Mouse (Mus musculus): Measurements from ENCODE around the gene Slc7a14. TPM values are rescaled to one million over a fixed set of nuclear protein-coding genes. Genes with fewer than 3 reads are reported as not detected.

The Slc7a14 gene
- polyA plus RNA-seq (2015; fragmentation: Nextera tagmentation; extraction: Ambion mirVana) = 0.90 and 0.97 TPM in 2 replicates

- no peak within 1 kb of the TSS for H3K9ac ChIP-seq (ENCODE audit: low read length)
- H3K4me3 ChIP-seq (replicated peaks; ENCODE audit: low read length) = peak within 1 kb of the TSS; percentile 10
- H3K36me3 ChIP-seq (ENCODE audit: control insufficient read depth, insufficient read depth, low read length) = no peaks in the 10 kb centered on the region
- ATAC-seq (ENCODE audit: insufficient read depth, low FRiP score) = no peak; the same call in 1 of the 2 replicates
- 1% methylated on average over 33 of the region's 38 CpGs for WGBS
- no peaks in the 10 kb centered on the region for H3K9me3 ChIP-seq (replicated peaks; ENCODE audit: control insufficient read depth, low read length)
- H3K4me2 ChIP-seq (ENCODE audit: low read depth, low read length) = no peak within 1 kb of the TSS
- H3K4me1 ChIP-seq (ENCODE audit: control insufficient read depth, insufficient read depth, low read length) = no peaks in the 10 kb centered on the region
- peaks cover 21% of the 10 kb centered on the region for H3K27me3 ChIP-seq (ENCODE audit: control insufficient read depth, insufficient read depth, low read length)
- no peak within 1 kb of the TSS for H3K27ac ChIP-seq (ENCODE audit: low read length)
Measured at GRCm38 (mm10) chr3:31309934-31310787, at the start of gene Slc7a14. TSS of gene Slc7a14 (minus strand) at chr3:31310378.

GRCm38 (mm10) chr3:31346540-31346939 is 36.4 kb upstream of the Slc7a14 start:
- 78% methylated on average over 4 of the region's 4 CpGs for WGBS
- Histone ChIP-seq H3K27ac (ENCODE audit: low read length) (no peak overlapping the region), H3K9ac (ENCODE audit: low read length) (no peak overlapping the region), H3K27me3 (ENCODE audit: control insufficient read depth, insufficient read depth, low read length) (no peaks in the 10 kb centered on the region), H3K9me3 (replicated peaks; ENCODE audit: control insufficient read depth, low read length) (no peaks in the 10 kb centered on the region), H3K36me3 (ENCODE audit: control insufficient read depth, insufficient read depth, low read length) (no peaks in the 10 kb centered on the region), H3K4me1 (ENCODE audit: control insufficient read depth, insufficient read depth, low read length) (no peaks in the 10 kb centered on the region), H3K4me2 (ENCODE audit: low read depth, low read length) (no peak overlapping the region), H3K4me3 (replicated peaks; ENCODE audit: low read length) (no peak overlapping the region)
- no peak for ATAC-seq (ENCODE audit: insufficient read depth, low FRiP score)

DNA sequence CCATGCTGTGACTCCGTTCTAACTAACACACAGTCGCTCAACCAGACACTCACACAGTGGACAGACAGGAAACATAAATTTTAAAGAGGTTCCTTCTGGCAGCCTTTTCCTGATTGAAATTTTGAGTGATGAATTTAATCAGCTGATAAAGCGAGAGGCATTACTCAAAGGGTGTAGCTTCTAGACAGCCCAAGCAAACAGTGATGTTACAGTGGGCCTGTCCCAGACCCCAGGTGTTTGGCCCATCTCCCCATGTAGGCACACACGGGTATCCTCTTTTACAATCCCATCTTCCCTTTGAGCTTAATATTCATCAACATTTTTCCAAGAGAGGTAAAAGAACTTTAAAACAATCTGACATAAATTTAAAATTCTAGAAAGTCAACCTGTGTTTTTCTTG is 35.6 kb upstream of the Slc7a14 start:
- WGBS = 48% methylated on average over 4 of the region's 4 CpGs
- no peaks in the 10 kb centered on the region for H3K27me3 ChIP-seq (ENCODE audit: control insufficient read depth, insufficient read depth, low read length)
- no peak overlapping the region for H3K27ac ChIP-seq (ENCODE audit: low read length)
- H3K9me3 ChIP-seq (replicated peaks; ENCODE audit: control insufficient read depth, low read length) = no peaks in the 10 kb centered on the region
- no peak for ATAC-seq (ENCODE audit: insufficient read depth, low FRiP score)
- H3K4me3 ChIP-seq (replicated peaks; ENCODE audit: low read length) = no peak overlapping the region
- H3K9ac ChIP-seq (ENCODE audit: low read length) = no peak overlapping the region
- H3K4me1 ChIP-seq (ENCODE audit: control insufficient read depth, insufficient read depth, low read length) = no peaks in the 10 kb centered on the region
- H3K4me2 ChIP-seq (ENCODE audit: low read depth, low read length) = no peak overlapping the region
- H3K36me3 ChIP-seq (ENCODE audit: control insufficient read depth, insufficient read depth, low read length) = no peaks in the 10 kb centered on the region

- WGBS = 58% methylated on average over 3 of the region's 3 CpGs
- H3K9me3 ChIP-seq (replicated peaks; ENCODE audit: control insufficient read depth, low read length) = no peaks in the 10 kb centered on the region
- H3K4me3 ChIP-seq (replicated peaks; ENCODE audit: low read length) = no peak overlapping the region
- H3K9ac ChIP-seq (ENCODE audit: low read length) = no peak overlapping the region
- H3K27ac ChIP-seq (ENCODE audit: low read length) = no peak overlapping the region
- H3K27me3 ChIP-seq (ENCODE audit: control insufficient read depth, insufficient read depth, low read length) = no peaks in the 10 kb centered on the region
- no peak for ATAC-seq (ENCODE audit: insufficient read depth, low FRiP score)
- no peaks in the 10 kb centered on the region for H3K36me3 ChIP-seq (ENCODE audit: control insufficient read depth, insufficient read depth, low read length)
- H3K4me2 ChIP-seq (ENCODE audit: low read depth, low read length) = no peak overlapping the region
- no peaks in the 10 kb centered on the region for H3K4me1 ChIP-seq (ENCODE audit: control insufficient read depth, insufficient read depth, low read length)
Measured at GRCm38 (mm10) chr3:31339236-31339635, 29.1 kb upstream of the Slc7a14 start.

DNA sequence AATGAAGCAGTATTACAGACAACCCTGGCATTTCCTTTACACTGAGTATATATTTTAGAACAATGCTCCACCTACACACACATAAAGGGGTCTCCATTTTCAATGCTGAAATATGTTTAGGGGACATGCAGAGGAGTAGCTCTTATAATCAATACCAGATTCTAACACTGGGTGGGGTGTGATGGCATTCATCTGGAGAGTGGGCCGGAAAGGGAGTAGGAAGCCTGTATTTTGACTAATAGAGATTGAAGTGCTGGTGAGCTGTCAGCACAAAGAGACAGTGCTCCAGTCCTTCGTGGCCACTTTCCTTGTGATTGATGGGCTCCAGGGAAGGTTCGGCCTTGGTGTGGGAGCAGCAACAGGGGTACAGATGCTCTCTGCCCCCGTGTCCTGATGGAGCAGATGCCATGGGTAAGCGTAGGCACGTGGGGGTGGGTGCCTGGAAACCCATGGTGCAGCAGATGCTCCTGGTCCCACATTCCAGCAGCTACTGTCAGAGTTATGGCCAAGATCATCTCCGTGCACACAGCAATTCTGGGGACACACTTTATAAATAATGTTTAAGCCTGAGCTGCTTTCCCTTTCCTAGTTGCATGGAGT is 18.2 kb upstream of the Slc7a14 start:
- no peak overlapping the region for H3K9ac ChIP-seq (ENCODE audit: low read length)

GRCm38 (mm10) chr3:31327791-31328190 is 17.6 kb upstream of the Slc7a14 start:
- no peak overlapping the region for H3K4me3 ChIP-seq (replicated peaks; ENCODE audit: low read length)
- WGBS = 91% methylated on average over 5 of the region's 5 CpGs

More for the DNA sequence above, 18.2 kb upstream of the Slc7a14 start:
- no peaks in the 10 kb centered on the region for H3K27me3 ChIP-seq (ENCODE audit: control insufficient read depth, insufficient read depth, low read length)
- ATAC-seq (ENCODE audit: insufficient read depth, low FRiP score) = no peak
- no peaks in the 10 kb centered on the region for H3K4me1 ChIP-seq (ENCODE audit: control insufficient read depth, insufficient read depth, low read length)
- H3K4me3 ChIP-seq (replicated peaks; ENCODE audit: low read length) = no peak overlapping the region
- WGBS = 56% methylated on average over 7 of the region's 7 CpGs
- no peaks in the 10 kb centered on the region for H3K9me3 ChIP-seq (replicated peaks; ENCODE audit: control insufficient read depth, low read length)
- no peaks in the 10 kb centered on the region for H3K36me3 ChIP-seq (ENCODE audit: control insufficient read depth, insufficient read depth, low read length)
- no peak overlapping the region for H3K4me2 ChIP-seq (ENCODE audit: low read depth, low read length)
- no peak overlapping the region for H3K27ac ChIP-seq (ENCODE audit: low read length)

DNA sequence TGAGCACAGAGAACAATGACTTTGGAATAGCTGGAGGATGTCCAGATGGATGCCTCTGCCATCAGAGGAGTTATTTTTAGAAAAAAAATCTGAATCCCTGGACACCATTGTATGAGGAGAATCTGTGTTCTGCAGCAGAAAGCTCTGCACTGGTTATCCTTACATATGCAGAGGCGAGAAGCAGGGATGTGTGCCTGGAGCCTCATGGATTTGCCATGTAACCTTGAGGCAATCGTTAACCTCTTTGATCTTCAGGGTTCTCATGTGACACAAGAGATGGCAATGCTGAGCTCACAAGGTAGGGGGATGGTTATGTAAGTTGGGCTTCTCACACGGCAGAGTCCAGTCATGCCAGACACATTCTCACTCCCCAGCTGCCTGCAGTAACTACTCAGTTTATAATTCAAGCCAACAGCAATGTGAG is 14.1 kb upstream of the Slc7a14 start:
- no peaks in the 10 kb centered on the region for H3K36me3 ChIP-seq (ENCODE audit: control insufficient read depth, insufficient read depth, low read length)
- 51% methylated on average over 3 of the region's 3 CpGs for WGBS
- no peak overlapping the region for H3K27ac ChIP-seq (ENCODE audit: low read length)
- H3K4me2 ChIP-seq (ENCODE audit: low read depth, low read length) = no peak overlapping the region
- no peaks in the 10 kb centered on the region for H3K27me3 ChIP-seq (ENCODE audit: control insufficient read depth, insufficient read depth, low read length)
- H3K9me3 ChIP-seq (replicated peaks; ENCODE audit: control insufficient read depth, low read length) = no peaks in the 10 kb centered on the region
- H3K4me1 ChIP-seq (ENCODE audit: control insufficient read depth, insufficient read depth, low read length) = no peaks in the 10 kb centered on the region
- no peak overlapping the region for H3K9ac ChIP-seq (ENCODE audit: low read length)
- H3K4me3 ChIP-seq (replicated peaks; ENCODE audit: low read length) = no peak overlapping the region
- ATAC-seq (ENCODE audit: insufficient read depth, low FRiP score) = no peak

More at GRCm38 (mm10) chr3:31327791-31328190, 17.6 kb upstream of the Slc7a14 start:
- Histone ChIP-seq H3K27me3 (ENCODE audit: control insufficient read depth, insufficient read depth, low read length) (no peaks in the 10 kb centered on the region), H3K9me3 (replicated peaks; ENCODE audit: control insufficient read depth, low read length) (no peaks in the 10 kb centered on the region), H3K27ac (ENCODE audit: low read length) (no peak overlapping the region), H3K9ac (ENCODE audit: low read length) (no peak overlapping the region), H3K36me3 (ENCODE audit: control insufficient read depth, insufficient read depth, low read length) (no peaks in the 10 kb centered on the region), H3K4me2 (ENCODE audit: low read depth, low read length) (no peak overlapping the region), H3K4me1 (ENCODE audit: control insufficient read depth, insufficient read depth, low read length) (no peaks in the 10 kb centered on the region)
- no peak for ATAC-seq (ENCODE audit: insufficient read depth, low FRiP score)

DNA sequence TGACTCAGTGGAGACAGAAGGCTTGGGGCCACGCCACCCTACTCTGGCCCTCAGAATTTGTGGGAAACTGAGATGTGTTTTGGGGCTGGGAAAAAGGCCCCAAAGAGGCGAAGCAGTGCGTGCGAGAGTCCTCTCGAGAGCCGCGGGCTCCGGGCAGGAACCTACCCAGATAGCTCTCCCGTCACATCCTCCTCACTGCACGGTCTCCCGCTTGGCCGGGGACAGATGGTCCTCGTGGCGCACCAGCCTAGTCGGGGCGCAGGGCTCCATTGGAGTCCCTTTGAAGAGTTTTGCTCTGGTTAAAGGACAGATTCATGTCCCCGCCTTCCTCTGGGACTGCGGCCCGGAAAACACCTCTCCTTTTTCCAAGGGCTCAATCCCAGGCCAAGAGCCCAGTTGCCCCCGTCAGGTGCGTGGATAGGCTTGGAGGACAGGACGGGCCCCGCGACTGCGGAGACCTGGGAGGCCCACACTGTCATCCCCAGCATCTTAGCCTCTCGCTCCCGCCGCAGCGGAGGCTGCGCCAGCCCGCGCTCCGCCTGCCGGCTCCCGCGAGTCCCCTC is 726 bp downstream of the Slc7a14 start:
- H3K27ac ChIP-seq (ENCODE audit: low read length) = no peak overlapping the region
- H3K36me3 ChIP-seq (ENCODE audit: control insufficient read depth, insufficient read depth, low read length) = no peaks in the 10 kb centered on the region
- peak overlapping the region; percentile 10 for H3K4me3 ChIP-seq (replicated peaks; ENCODE audit: low read length)
- no peak overlapping the region for H3K9ac ChIP-seq (ENCODE audit: low read length)
- no peaks in the 10 kb centered on the region for H3K9me3 ChIP-seq (replicated peaks; ENCODE audit: control insufficient read depth, low read length)
- peaks cover 21% of the 10 kb centered on the region for H3K27me3 ChIP-seq (ENCODE audit: control insufficient read depth, insufficient read depth, low read length)
- ATAC-seq (ENCODE audit: insufficient read depth, low FRiP score) = no peak
- under 1% methylated on average over 36 of the region's 36 CpGs for WGBS
- H3K4me2 ChIP-seq (ENCODE audit: low read depth, low read length) = no peak overlapping the region
- no peaks in the 10 kb centered on the region for H3K4me1 ChIP-seq (ENCODE audit: control insufficient read depth, insufficient read depth, low read length)

DNA sequence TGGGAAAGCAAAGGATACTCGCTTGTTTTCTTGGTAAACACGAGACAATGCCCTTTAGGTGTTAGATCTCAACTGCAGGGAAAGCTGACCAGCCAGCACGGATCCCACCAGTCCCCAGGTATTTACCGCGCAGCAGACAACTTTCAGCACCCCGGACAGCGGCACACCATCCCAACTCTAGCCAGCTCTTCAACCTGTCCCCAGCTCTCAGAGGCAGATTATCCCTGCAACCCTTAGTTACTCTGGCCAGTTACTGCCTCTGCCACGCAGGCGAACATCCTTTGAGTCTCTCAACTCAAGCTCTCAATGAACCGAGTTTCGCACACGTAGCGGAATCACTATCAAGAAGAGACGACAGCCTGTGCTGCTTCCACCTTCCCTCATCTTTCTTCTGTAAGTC is 1.3 kb downstream of the Slc7a14 start:
- H3K27ac ChIP-seq (ENCODE audit: low read length) = no peak overlapping the region
- peaks cover 21% of the 10 kb centered on the region for H3K27me3 ChIP-seq (ENCODE audit: control insufficient read depth, insufficient read depth, low read length)
- no peaks in the 10 kb centered on the region for H3K9me3 ChIP-seq (replicated peaks; ENCODE audit: control insufficient read depth, low read length)
- no peak overlapping the region for H3K4me2 ChIP-seq (ENCODE audit: low read depth, low read length)
- no peaks in the 10 kb centered on the region for H3K4me1 ChIP-seq (ENCODE audit: control insufficient read depth, insufficient read depth, low read length)
- WGBS = under 1% methylated on average over 14 of the region's 14 CpGs
- no peak for ATAC-seq (ENCODE audit: insufficient read depth, low FRiP score)
- no peak overlapping the region for H3K4me3 ChIP-seq (replicated peaks; ENCODE audit: low read length)
- H3K36me3 ChIP-seq (ENCODE audit: control insufficient read depth, insufficient read depth, low read length) = no peaks in the 10 kb centered on the region
- H3K9ac ChIP-seq (ENCODE audit: low read length) = no peak overlapping the region

Data from stomach, embryonic 16.5 days (tissue).